Mouse (Mus musculus) frontal cortex, postnatal 36 days (tissue): ENCODE results near the gene Sema4g.

Source experiments
- DNase-seq, 2 experiments: peaks; one replicate each; pipeline ENCODE4 v3.0.0; 2022; ENCODE audit warnings: low spot score in 2 of 2

Sema4g gene

GRCm38 (mm10) chr19:45048644-45049365 is 59.9 kb downstream of the Sema4g start:
- DNase-seq: no peak

- DNase-seq: no peak
Measured at GRCm38 (mm10) chr19:45049523-45049922, 60.6 kb downstream of the Sema4g start.
